In the genomic region with DNA sequence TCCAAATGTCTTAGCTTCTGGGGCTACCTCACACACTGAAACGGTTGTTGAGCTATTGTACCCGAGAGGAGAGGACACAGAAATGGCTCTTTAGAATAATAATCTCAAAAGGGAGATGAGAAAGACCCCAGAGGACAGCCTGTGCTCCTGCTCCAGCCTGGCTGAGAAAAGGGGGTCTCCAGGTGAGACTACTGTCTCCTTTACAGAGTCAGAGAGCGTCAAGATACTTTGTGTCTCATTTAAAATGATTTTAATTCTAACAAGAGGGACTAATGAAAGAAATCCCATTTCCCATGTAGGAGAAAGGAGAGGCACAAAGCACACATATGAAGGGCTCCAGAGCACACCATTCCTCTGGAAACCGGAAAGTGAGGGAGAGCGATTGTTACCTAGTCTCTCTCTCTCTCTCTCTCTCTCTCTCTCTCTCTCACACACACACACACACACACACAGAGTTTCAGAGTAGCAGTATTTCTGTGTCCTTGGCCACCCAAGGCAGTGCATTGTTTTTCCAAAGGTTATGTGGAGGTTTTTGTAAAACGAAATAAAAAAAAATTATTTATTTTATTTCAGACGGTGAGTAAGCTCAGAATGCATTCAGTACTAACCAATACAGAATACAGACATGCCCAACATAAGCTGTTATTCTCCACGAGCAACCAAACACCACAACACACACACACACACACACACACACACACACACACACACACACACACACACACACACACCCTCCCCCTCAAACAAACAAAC, we compare ENCODE assay signal across 11 mouse cellular contexts.
DNase-seq lines count a peak whose midpoint lies in the region; ATAC-seq and TF ChIP-seq lines count a peak whose summit lies in the region.
"Had no signal": no experiment of that assay in that cellular context is flagged by ENCODE, and none has a peak within 500 bp of the region (broad histone marks: within the 10 kb centered on the region; RNA-seq: fewer than 3 reads in every experiment).

No protein-coding gene starts in this region.

- H3K4me3 ChIP-seq in kidney, embryonic 16.5 days (ENCODE audit: low read length) = no peak overlapping the region; the same call in 1 of the 2 replicates
- peak overlapping the region; percentile 54 for H3K4me3 ChIP-seq in embryonic facial prominence, embryonic 10.5 days
- peak overlapping the region; percentile 45 for H3K4me3 ChIP-seq in forebrain, postnatal 0 days (ENCODE audit: low read depth, low read length)
- H3K4me3 ChIP-seq in midbrain, embryonic 12.5 days = peak overlapping the region; percentile 46

- no peak overlapping the region; the same call in 1 of the 2 replicates for H3K27ac ChIP-seq in kidney, embryonic 16.5 days (ENCODE audit: low read length)
- H3K27ac ChIP-seq in embryonic facial prominence, embryonic 10.5 days (replicated peaks) = peak overlapping the region; percentile 92
- H3K27ac ChIP-seq in forebrain, postnatal 0 days (ENCODE audit: low read depth, low read length) = peak overlapping the region; percentile 99
- peak overlapping the region; percentile 99 for H3K27ac ChIP-seq in midbrain, embryonic 12.5 days (replicated peaks)
- H3K27ac ChIP-seq: lung, embryonic 15.5 days had no signal

- 46% methylated on average over 8 of the region's 8 CpGs for WGBS in kidney, embryonic 16.5 days
- WGBS in embryonic facial prominence, embryonic 10.5 days = 43% methylated on average over 8 of the region's 8 CpGs
- 4% methylated on average over 8 of the region's 8 CpGs for WGBS in forebrain, postnatal 0 days
- WGBS in midbrain, embryonic 12.5 days = 23% methylated on average over 8 of the region's 8 CpGs

- peak overlapping the region; percentile 57 for H3K4me2 ChIP-seq in kidney, embryonic 16.5 days (replicated peaks; ENCODE audit: low read depth, low read length)
- peak overlapping the region; percentile 70 for H3K4me2 ChIP-seq in forebrain, postnatal 0 days (ENCODE audit: low read depth)
- peak overlapping the region; percentile 54 for H3K4me2 ChIP-seq in midbrain, embryonic 12.5 days (replicated peaks)

- H3K27me3 ChIP-seq in kidney, embryonic 16.5 days (ENCODE audit: insufficient read depth, low read length) = no peaks in the 10 kb centered on the region
- no peaks in the 10 kb centered on the region for H3K27me3 ChIP-seq in embryonic facial prominence, embryonic 10.5 days (replicated peaks; ENCODE audit: low read depth, poor library complexity, severe bottlenecking)
- H3K27me3 ChIP-seq in forebrain, postnatal 0 days (ENCODE audit: insufficient read depth, low read length) = no peaks in the 10 kb centered on the region
- no peaks in the 10 kb centered on the region for H3K27me3 ChIP-seq in midbrain, embryonic 12.5 days
- H3K27me3 ChIP-seq: lung, embryonic 15.5 days had no signal

- H3K9me3 ChIP-seq in kidney, embryonic 16.5 days (ENCODE audit: low read length) = no peaks in the 10 kb centered on the region
- no peaks in the 10 kb centered on the region for H3K9me3 ChIP-seq in embryonic facial prominence, embryonic 10.5 days
- H3K9me3 ChIP-seq in forebrain, postnatal 0 days (ENCODE audit: low read length) = no peaks in the 10 kb centered on the region
- H3K9me3 ChIP-seq in midbrain, embryonic 12.5 days = no peaks in the 10 kb centered on the region
- H3K9me3 ChIP-seq: G1E; lung, embryonic 15.5 days had no signal

- no peak for DNase-seq in kidney, postnatal 25 days
- no peak for DNase-seq in embryonic facial prominence, embryonic 10.5 days (ENCODE audit: low spot score)
- peak; percentile 82 for DNase-seq in forebrain, postnatal 0 days
- DNase-seq in liver = no peak
- DNase-seq in layer of hippocampus, adult 9-11 months = no peak
- no peak for DNase-seq in ovary, postnatal 10 days (ENCODE audit: low spot score)
- DNase-seq: cerebellum, adult 11 months had no signal

- H3K4me1 ChIP-seq in kidney, embryonic 16.5 days (ENCODE audit: insufficient read depth, low read length) = peaks cover 32% of the 10 kb centered on the region
- peaks cover 55% of the 10 kb centered on the region for H3K4me1 ChIP-seq in embryonic facial prominence, embryonic 10.5 days
- H3K4me1 ChIP-seq in forebrain, postnatal 0 days (ENCODE audit: insufficient read depth) = peaks cover 29% of the 10 kb centered on the region
- H3K4me1 ChIP-seq in midbrain, embryonic 12.5 days = peaks cover 64% of the 10 kb centered on the region

- no peak for TF ChIP-seq CTCF in forebrain, postnatal 0 days (IDR thresholded peaks at IDR 0.05; ENCODE audit: low read depth)

- H3K36me3 ChIP-seq in kidney, embryonic 16.5 days (ENCODE audit: insufficient read depth, low read length) = no peaks in the 10 kb centered on the region
- no peaks in the 10 kb centered on the region for H3K36me3 ChIP-seq in embryonic facial prominence, embryonic 10.5 days (replicated peaks)
- no peaks in the 10 kb centered on the region for H3K36me3 ChIP-seq in forebrain, postnatal 0 days (ENCODE audit: insufficient read depth)
- H3K36me3 ChIP-seq in midbrain, embryonic 12.5 days = peaks cover 3% of the 10 kb centered on the region; the same call in 1 of the 2 replicates
- H3K36me3 ChIP-seq: G1E; lung, embryonic 15.5 days had no signal

- ATAC-seq in kidney, embryonic 16.5 days (ENCODE audit: low FRiP score, low TSS enrichment) = no peak
- ATAC-seq in forebrain, postnatal 0 days = peak; percentile 34
- ATAC-seq in midbrain, embryonic 12.5 days (ENCODE audit: low FRiP score, low read depth) = no peak

- H3K9ac ChIP-seq in kidney, embryonic 16.5 days (replicated peaks; ENCODE audit: low read length) = no peak overlapping the region
- peak overlapping the region; percentile 92 for H3K9ac ChIP-seq in forebrain, postnatal 0 days
- H3K9ac ChIP-seq in midbrain, embryonic 12.5 days (replicated peaks) = peak overlapping the region; percentile 72
